Mouse (Mus musculus) neural tube, embryonic 14.5 days (tissue): ENCODE data around the gene Hk1. TPM values are rescaled to one million over a fixed set of nuclear protein-coding genes. Genes with fewer than 3 reads are reported as not detected.

Experiments used
- ATAC-seq: fragments of 200-750 bp; cut with Nextera tagmentation; 2 replicates; pipeline ENCODE4 v1.8.0; 2017; ENCODE audit warnings: low read depth, mild to moderate bottlenecking, moderate TSS enrichment, moderate library complexity
- H3K27ac ChIP-seq: fragments of 300-500 bp; sonication (generic); 2 replicates; pipeline ENCODE4 v1.5.1; 2014; ENCODE audit warnings: low read depth, mild to moderate bottlenecking, control low read depth, low read length, moderate library complexity, mixed read lengths
- H3K27me3 ChIP-seq: fragments of 300-500 bp; sonication (generic); 2 replicates; pipeline ENCODE4 v1.6.1; 2014; ENCODE audit warnings: low read length; ENCODE audit not compliant: control insufficient read depth, insufficient read depth
- H3K36me3 ChIP-seq: fragments of 300-500 bp; sonication (generic); 2 replicates; pipeline ENCODE4 v1.6.1; 2014; ENCODE audit warnings: low read length, mixed read lengths; ENCODE audit not compliant: control insufficient read depth, insufficient read depth
- H3K4me1 ChIP-seq: fragments of 300-500 bp; sonication (generic); 2 replicates; pipeline ENCODE4 v1.6.1; 2014; ENCODE audit warnings: low read length; ENCODE audit not compliant: control insufficient read depth, insufficient read depth
- H3K4me2 ChIP-seq: fragments of 300-500 bp; sonication (generic); 2 replicates; pipeline ENCODE4 v1.6.1; 2014; ENCODE audit warnings: mild to moderate bottlenecking, low read depth, low read length, control low read depth
- H3K4me3 ChIP-seq: fragments of 300-500 bp; sonication (generic); 2 replicates; pipeline ENCODE4 v1.5.1; 2014; ENCODE audit warnings: low read depth, low read length, control low read depth, mixed read lengths
- H3K9ac ChIP-seq: fragments of 300-500 bp; sonication (generic); replicated peaks from 2 replicates; pipeline ENCODE4 v1.6.1; 2014; ENCODE audit warnings: low read depth, mild to moderate bottlenecking, control low read depth, low read length, mixed read lengths
- H3K9me3 ChIP-seq: fragments of 300-500 bp; sonication (generic); 2 replicates; pipeline ENCODE4 v1.6.1; 2016; ENCODE audit warnings: low read length; ENCODE audit not compliant: control insufficient read depth
- WGBS: fragments of 180-500 bp; shearing (Covaris S2); extraction: QIAGEN DNeasy Blood & Tissue Kit; methylation state at CpG from one replicate; pipeline ENCODE4 v1.1.7; 2014; 5-methylcytosine and 5-hydroxymethylcytosine counted together
- polyA plus RNA-seq: library from polyadenylated mRNA; unstranded; fragments of >200 nt; fragmentation: Nextera tagmentation; extraction: Ambion mirVana; gene quantifications from 2 replicates; pipeline ENCODE4 v1.2.1, GENCODE M21; 2014

Hk1 gene
- polyA plus RNA-seq, 1 experiment from 2014 or later = 79.7 TPM

DNA sequence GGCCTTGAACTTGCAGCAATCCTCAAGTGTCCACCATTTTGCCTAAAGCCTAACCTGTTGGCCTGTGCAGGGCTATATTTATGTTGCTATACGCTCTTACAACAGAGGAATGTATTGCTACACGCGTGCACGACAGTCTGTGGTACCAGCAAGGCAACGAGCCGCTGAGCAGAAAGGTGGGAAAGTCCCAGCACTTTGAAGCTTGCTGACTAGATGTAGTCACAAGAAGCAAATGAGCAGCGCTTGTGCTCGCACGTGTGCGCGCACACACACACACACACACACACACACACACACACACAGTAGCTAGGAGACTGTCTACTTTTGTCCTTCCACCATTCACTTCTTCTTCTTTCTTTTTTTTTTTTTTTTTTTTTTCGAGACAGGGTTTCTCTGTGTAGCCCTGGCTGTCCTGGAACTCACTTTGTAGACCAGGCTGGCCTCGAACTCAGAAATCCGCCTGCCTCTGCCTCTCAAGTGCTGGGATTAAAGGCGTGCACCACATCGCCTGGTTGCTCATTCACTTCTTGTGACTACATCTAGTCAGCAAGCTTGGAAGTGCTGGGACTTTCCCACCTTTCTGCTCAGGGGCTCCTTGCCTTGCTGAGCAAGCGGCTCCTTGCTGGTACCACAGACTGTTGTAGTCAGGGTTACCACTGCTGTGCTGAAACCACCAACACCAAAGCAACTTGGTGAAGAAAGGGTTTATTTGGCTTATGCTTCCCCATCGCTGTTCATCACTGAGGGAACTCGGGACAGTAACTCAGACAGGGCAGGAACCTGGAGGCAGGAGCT lies 102.0 kb downstream of the Hk1 start:
- no peak for ATAC-seq
- 98% methylated on average over 18 of the region's 19 CpGs for WGBS
- Histone ChIP-seq H3K36me3 (peaks cover 18% of the 10 kb centered on the region), H3K4me3 (no peak overlapping the region), H3K9me3 (no peaks in the 10 kb centered on the region), H3K4me1 (no peaks in the 10 kb centered on the region), H3K9ac (no peak overlapping the region), H3K4me2 (no peak overlapping the region), H3K27me3 (no peaks in the 10 kb centered on the region), H3K27ac (no peak overlapping the region)

GRCm38 (mm10) chr10:62275235-62275634 lies 104.5 kb downstream of the Hk1 start:
- peaks cover 14% of the 10 kb centered on the region; the same call in 1 of the 2 replicates for H3K36me3 ChIP-seq
- no peak overlapping the region for H3K4me2 ChIP-seq
- H3K4me1 ChIP-seq = no peaks in the 10 kb centered on the region
- ATAC-seq = no peak
- H3K27ac ChIP-seq = no peak overlapping the region
- no peak overlapping the region for H3K9ac ChIP-seq
- WGBS = 36% methylated on average over 4 of the region's 4 CpGs
- no peak overlapping the region for H3K4me3 ChIP-seq
- no peaks in the 10 kb centered on the region for H3K27me3 ChIP-seq
- no peaks in the 10 kb centered on the region for H3K9me3 ChIP-seq

DNA sequence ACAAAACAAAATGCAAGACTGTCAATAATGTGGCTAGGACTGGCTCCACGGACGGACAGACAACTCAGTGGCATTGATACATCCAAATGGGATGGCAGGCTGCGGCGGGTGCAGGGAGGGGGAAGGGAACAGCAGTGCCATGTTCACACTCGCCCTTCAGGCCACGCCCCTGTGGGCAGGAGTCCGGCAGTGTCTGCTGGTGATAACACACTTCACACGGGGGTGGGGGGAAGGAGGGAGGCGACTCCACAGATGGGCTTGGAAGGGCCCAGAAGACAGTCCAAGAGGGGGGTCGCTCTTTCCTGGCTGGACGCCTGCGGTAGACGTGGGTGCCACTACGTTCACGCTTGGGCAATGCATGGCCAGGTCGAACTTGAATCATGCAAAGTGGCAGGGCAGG lies 110.4 kb downstream of the Hk1 start:
- H3K27ac ChIP-seq = no peak overlapping the region

GRCm38 (mm10) chr10:62264299-62264698 lies 115.4 kb downstream of the Hk1 start:
- ATAC-seq = no peak
- no peaks in the 10 kb centered on the region for H3K27me3 ChIP-seq
- no peak overlapping the region for H3K27ac ChIP-seq
- H3K9me3 ChIP-seq = no peaks in the 10 kb centered on the region
- no peak overlapping the region for H3K9ac ChIP-seq
- H3K4me1 ChIP-seq = no peaks in the 10 kb centered on the region
- no peak overlapping the region for H3K4me3 ChIP-seq
- peaks cover 3% of the 10 kb centered on the region for H3K36me3 ChIP-seq
- no peak overlapping the region for H3K4me2 ChIP-seq
- 82% methylated on average over 2 of the region's 2 CpGs for WGBS

More for the DNA sequence above, 110.4 kb downstream of the Hk1 start:
- no peaks in the 10 kb centered on the region for H3K27me3 ChIP-seq
- WGBS = 86% methylated on average over 15 of the region's 16 CpGs
- H3K4me1 ChIP-seq = no peaks in the 10 kb centered on the region
- H3K9ac ChIP-seq = no peak overlapping the region
- no peak for ATAC-seq
- no peak overlapping the region for H3K4me2 ChIP-seq
- H3K9me3 ChIP-seq = no peaks in the 10 kb centered on the region
- no peak overlapping the region for H3K4me3 ChIP-seq
- peaks cover 21% of the 10 kb centered on the region for H3K36me3 ChIP-seq

DNA sequence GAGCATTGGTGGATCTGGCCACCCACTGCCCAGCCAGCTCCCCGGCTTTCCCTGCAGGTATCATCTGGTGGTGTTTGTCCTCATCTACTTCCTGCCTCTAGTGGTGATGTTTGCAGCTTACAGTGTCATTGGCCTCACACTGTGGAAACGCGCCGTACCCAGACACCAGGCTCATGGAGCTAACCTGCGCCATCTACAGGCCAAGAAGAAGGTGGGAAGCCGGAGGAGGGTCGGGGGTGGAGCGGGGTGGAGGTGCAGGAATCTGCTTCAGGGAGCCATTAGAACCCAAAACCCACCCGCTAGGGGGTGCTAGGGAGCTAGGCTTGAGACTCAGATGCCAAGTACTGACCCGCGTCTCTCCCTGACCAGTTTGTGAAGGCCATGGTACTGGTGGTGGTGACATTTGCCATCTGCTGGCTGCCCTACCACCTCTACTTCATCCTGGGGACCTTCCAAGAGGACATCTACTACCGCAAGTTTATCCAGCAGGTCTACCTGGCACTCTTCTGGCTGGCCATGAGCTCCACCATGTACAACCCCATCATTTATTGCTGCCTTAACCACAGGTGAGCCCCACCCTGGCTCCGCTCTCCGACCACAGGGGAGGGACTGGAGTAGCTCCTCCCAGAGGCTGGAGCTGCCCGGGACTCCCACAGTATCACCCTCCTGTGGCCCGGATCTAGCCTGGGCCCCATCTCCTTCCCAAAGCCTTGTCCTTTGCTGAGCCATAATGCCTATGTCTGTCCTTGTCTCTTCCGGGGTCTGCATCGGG lies 118.4 kb downstream of the Hk1 start:
- Histone ChIP-seq H3K9ac (no peak overlapping the region), H3K36me3 (no peaks in the 10 kb centered on the region), H3K4me1 (no peaks in the 10 kb centered on the region), H3K9me3 (no peaks in the 10 kb centered on the region), H3K4me3 (no peak overlapping the region), H3K27me3 (no peaks in the 10 kb centered on the region), H3K27ac (no peak overlapping the region), H3K4me2 (no peak overlapping the region)
- peak; percentile 80; the same call in 1 of the 2 replicates for ATAC-seq
- WGBS = 17% methylated on average over 18 of the region's 18 CpGs

DNA sequence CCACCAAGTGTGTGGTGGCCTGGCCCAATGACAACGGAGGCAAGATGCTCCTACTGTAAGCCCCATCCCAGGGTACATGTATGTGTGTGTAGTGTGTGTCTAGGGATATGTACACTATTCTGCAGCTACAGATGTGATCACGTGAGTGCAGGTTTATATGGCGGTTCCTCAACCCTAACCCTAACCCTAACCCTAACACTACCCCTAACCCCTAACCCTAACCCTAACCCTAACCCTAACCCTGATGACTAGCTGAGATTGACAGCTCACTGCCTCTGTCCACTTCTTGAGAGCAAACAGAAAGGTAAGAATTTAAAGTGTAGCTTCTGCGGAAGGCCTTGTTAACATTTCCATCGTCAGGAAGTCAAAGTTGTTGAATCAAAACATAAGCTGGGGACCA lies 121.4 kb downstream of the Hk1 start:
- H3K27me3 ChIP-seq = no peaks in the 10 kb centered on the region

GRCm38 (mm10) chr10:62252496-62253235 lies 127.0 kb downstream of the Hk1 start:
- H3K4me3 ChIP-seq = no peak overlapping the region
- WGBS = 89% methylated on average over 27 of the region's 27 CpGs
- H3K27me3 ChIP-seq = no peaks in the 10 kb centered on the region
- no peak overlapping the region for H3K4me2 ChIP-seq
- H3K36me3 ChIP-seq = no peaks in the 10 kb centered on the region
- ATAC-seq = no peak
- no peak overlapping the region for H3K9ac ChIP-seq
- no peaks in the 10 kb centered on the region for H3K4me1 ChIP-seq
- no peak overlapping the region for H3K27ac ChIP-seq
- no peaks in the 10 kb centered on the region for H3K9me3 ChIP-seq

More for the DNA sequence above, 121.4 kb downstream of the Hk1 start:
- H3K4me2 ChIP-seq = no peak overlapping the region
- no peak overlapping the region for H3K27ac ChIP-seq
- no peak overlapping the region for H3K4me3 ChIP-seq
- no peaks in the 10 kb centered on the region for H3K36me3 ChIP-seq
- no peaks in the 10 kb centered on the region for H3K9me3 ChIP-seq
- no peak overlapping the region for H3K9ac ChIP-seq
- no peak for ATAC-seq
- WGBS = 95% methylated on average over 5 of the region's 5 CpGs
- H3K4me1 ChIP-seq = no peaks in the 10 kb centered on the region

DNA sequence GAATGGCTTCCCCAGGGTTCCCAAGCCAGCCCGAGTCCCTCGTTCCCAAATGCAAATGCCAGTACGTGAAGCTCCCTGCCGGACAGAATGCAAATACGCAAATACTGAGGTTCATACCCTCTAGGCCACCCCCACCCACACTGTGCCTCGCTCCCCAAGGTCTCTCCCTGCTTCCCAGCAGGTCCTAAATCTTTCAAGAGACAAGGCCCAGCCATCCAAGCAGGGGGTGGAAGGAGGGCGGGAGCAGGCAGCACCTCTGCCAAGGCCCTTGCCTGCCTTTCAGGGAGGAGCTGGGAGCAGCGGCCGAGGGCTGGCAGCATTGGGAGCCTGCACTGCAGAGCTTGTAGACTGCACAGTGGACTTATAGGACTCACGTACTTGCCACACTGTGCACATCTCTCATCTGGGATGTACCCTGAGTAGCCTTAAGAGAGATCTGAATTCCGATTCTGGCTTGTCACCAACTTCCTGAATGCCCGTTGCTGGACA lies 127.7 kb downstream of the Hk1 start, which contains the start of gene Tacr2:
Gene Tacr2, plus strand, starts transcription at position 439 of the 489 bp plus-strand sequence.
- no peak within 1 kb of the TSS for H3K9ac ChIP-seq
- H3K9me3 ChIP-seq = no peaks in the 10 kb centered on the region
- H3K4me1 ChIP-seq = no peaks in the 10 kb centered on the region
- no peaks in the 10 kb centered on the region for H3K27me3 ChIP-seq
- H3K27ac ChIP-seq = no peak within 1 kb of the TSS
- H3K4me3 ChIP-seq = no peak within 1 kb of the TSS
- H3K4me2 ChIP-seq = no peak within 1 kb of the TSS
- 41% methylated on average over 12 of the region's 12 CpGs for WGBS
- no peak; the same call in 1 of the 2 replicates for ATAC-seq
- H3K36me3 ChIP-seq = no peaks in the 10 kb centered on the region
